In the genomic region with DNA sequence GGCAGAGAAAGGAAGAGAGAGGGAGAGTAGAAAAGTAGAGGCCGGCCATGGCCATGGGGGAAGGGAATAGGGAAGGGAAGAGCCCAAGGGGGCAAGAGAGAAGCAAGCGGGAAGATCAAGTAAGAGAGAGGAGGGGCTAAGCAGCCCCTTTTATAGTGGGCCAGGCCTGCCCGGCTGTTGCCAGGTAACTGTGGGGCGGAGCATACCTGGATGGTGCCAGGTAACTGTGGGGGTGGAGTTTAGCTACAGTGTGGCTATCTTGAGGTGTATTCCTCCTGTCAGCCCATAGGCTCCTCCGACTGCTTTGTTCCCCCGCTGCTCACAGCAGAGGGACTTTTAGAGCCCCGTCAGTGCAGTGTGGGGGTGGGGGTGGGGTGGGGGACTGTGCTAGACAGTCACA, we compare ENCODE assay signal across 15 mouse cellular contexts. TPM values are rescaled to one million over a fixed set of nuclear protein-coding genes. Genes with fewer than 3 reads are reported as not detected.
DNase-seq lines count a peak whose midpoint lies in the region; ATAC-seq and TF ChIP-seq lines count a peak whose summit lies in the region.
"Had no signal": no experiment of that assay in that cellular context is flagged by ENCODE, and none has a peak within 500 bp of the region (broad histone marks: within the 10 kb centered on the region; RNA-seq: fewer than 3 reads in every experiment).

No protein-coding gene starts in this region.

- no peaks in the 10 kb centered on the region for H3K4me1 ChIP-seq in forebrain, postnatal 0 days (ENCODE audit: insufficient read depth)
- 0 out of 2 replicates have a peak, but pooled peaks cover 5% of the 10 kb centered on the region for H3K4me1 ChIP-seq in forebrain, embryonic 16.5 days (replicated peaks; ENCODE audit: control insufficient read depth, insufficient read depth, low read length)
- H3K4me1 ChIP-seq in midbrain, embryonic 11.5 days (ENCODE audit: control insufficient read depth, insufficient read depth, low read length): 0 out of 2 replicates have a peak, but pooled peaks cover 2% of the 10 kb centered on the region
- no peaks in the 10 kb centered on the region for H3K4me1 ChIP-seq in midbrain, embryonic 14.5 days (ENCODE audit: control insufficient read depth, insufficient read depth, low read length)
- peaks cover 10% of the 10 kb centered on the region for H3K4me1 ChIP-seq in limb, embryonic 13.5 days
- H3K4me1 ChIP-seq in stomach, postnatal 0 days (replicated peaks; ENCODE audit: control insufficient read depth, insufficient read depth): no peaks in the 10 kb centered on the region
- H3K4me1 ChIP-seq: hindbrain, embryonic 13.5 days had no signal

- H3K4me2 ChIP-seq in forebrain, postnatal 0 days (ENCODE audit: low read depth): no peak overlapping the region
- H3K4me2 ChIP-seq in forebrain, embryonic 16.5 days (ENCODE audit: low read length): no peak overlapping the region
- no peak overlapping the region for H3K4me2 ChIP-seq in midbrain, embryonic 11.5 days
- no peak overlapping the region for H3K4me2 ChIP-seq in midbrain, embryonic 14.5 days (ENCODE audit: low read length)
- peak overlapping the region; percentile 25 for H3K4me2 ChIP-seq in limb, embryonic 13.5 days (replicated peaks)
- peak overlapping the region; percentile 40 for H3K4me2 ChIP-seq in stomach, postnatal 0 days (replicated peaks; ENCODE audit: low read depth)
- H3K4me2 ChIP-seq: hindbrain, embryonic 13.5 days; midbrain, embryonic 15.5 days had no signal

- 0 out of 2 replicates have a peak, but pooled peaks have one; percentile 17 for ATAC-seq in forebrain, postnatal 0 days
- ATAC-seq in forebrain, embryonic 16.5 days: no peak
- no peak for ATAC-seq in midbrain, embryonic 11.5 days (ENCODE audit: low FRiP score)
- ATAC-seq in midbrain, embryonic 14.5 days (ENCODE audit: low FRiP score, low TSS enrichment): no peak
- ATAC-seq in limb, embryonic 13.5 days (ENCODE audit: low FRiP score, low read depth): no peak
- peak; percentile 18 for ATAC-seq in stomach, postnatal 0 days (ENCODE audit: low FRiP score, low TSS enrichment)
- ATAC-seq: midbrain, embryonic 15.5 days; Patski had no signal

- intact Hi-C loops in heart, postnatal 36 days (cut with DNase I): no loop called here

- no peaks in the 10 kb centered on the region for H3K27me3 ChIP-seq in forebrain, postnatal 0 days (ENCODE audit: insufficient read depth, low read length)
- H3K27me3 ChIP-seq in forebrain, embryonic 16.5 days (replicated peaks; ENCODE audit: control insufficient read depth, insufficient read depth, low read length): no peaks in the 10 kb centered on the region
- H3K27me3 ChIP-seq in midbrain, embryonic 11.5 days (ENCODE audit: control insufficient read depth, insufficient read depth, low read length): no peaks in the 10 kb centered on the region; the same call in 1 of the 2 replicates
- no peaks in the 10 kb centered on the region for H3K27me3 ChIP-seq in midbrain, embryonic 14.5 days (ENCODE audit: control insufficient read depth, insufficient read depth, low read length)
- 0 out of 2 replicates have a peak, but pooled peaks cover 4% of the 10 kb centered on the region for H3K27me3 ChIP-seq in limb, embryonic 13.5 days
- no peaks in the 10 kb centered on the region for H3K27me3 ChIP-seq in stomach, postnatal 0 days (ENCODE audit: control insufficient read depth, insufficient read depth, low read length)
- H3K27me3 ChIP-seq: midbrain, embryonic 15.5 days; Patski had no signal

- 26% methylated on average over 7 of the region's 7 CpGs for WGBS in forebrain, postnatal 0 days
- WGBS in forebrain, embryonic 16.5 days: 38% methylated on average over 7 of the region's 7 CpGs
- 20% methylated on average over 7 of the region's 7 CpGs for WGBS in midbrain, embryonic 11.5 days
- WGBS in midbrain, embryonic 14.5 days: 17% methylated on average over 7 of the region's 7 CpGs
- 19% methylated on average over 7 of the region's 7 CpGs for WGBS in limb, embryonic 13.5 days
- 17% methylated on average over 7 of the region's 7 CpGs for WGBS in stomach, postnatal 0 days

- DNase-seq in forebrain, postnatal 0 days: no peak
- peak; percentile 65 for DNase-seq in midbrain, embryonic 11.5 days (ENCODE audit: low spot score, missing footprints)
- DNase-seq in midbrain, embryonic 14.5 days: no peak
- peak; percentile 65 for DNase-seq in stomach, postnatal 0 days (ENCODE audit: low spot score)
- no peak for DNase-seq in ovary, postnatal 10 days (ENCODE audit: low spot score)
- DNase-seq in heart, postnatal 36 days: no peak
- DNase-seq: adrenal gland, postnatal 25 days; cerebellum, adult 18-20 months; spleen, adult 18-20 months; thymus, postnatal 4 days had no signal

- TF ChIP-seq CTCF in forebrain, postnatal 0 days (IDR thresholded peaks at IDR 0.05; ENCODE audit: low read depth): no peak
- no peak for TF ChIP-seq CTCF in stomach, postnatal 0 days (IDR thresholded peaks at IDR 0.05; ENCODE audit: low read depth)

- no peaks in the 10 kb centered on the region for H3K9me3 ChIP-seq in forebrain, postnatal 0 days (ENCODE audit: low read length)
- H3K9me3 ChIP-seq in forebrain, embryonic 16.5 days (ENCODE audit: control insufficient read depth, low read length): no peaks in the 10 kb centered on the region
- H3K9me3 ChIP-seq in midbrain, embryonic 11.5 days (ENCODE audit: control insufficient read depth, low read length): no peaks in the 10 kb centered on the region
- H3K9me3 ChIP-seq in midbrain, embryonic 14.5 days (ENCODE audit: control insufficient read depth, low read length): no peaks in the 10 kb centered on the region
- no peaks in the 10 kb centered on the region for H3K9me3 ChIP-seq in limb, embryonic 13.5 days
- H3K9me3 ChIP-seq in stomach, postnatal 0 days (ENCODE audit: control insufficient read depth, low read length): no peaks in the 10 kb centered on the region
- H3K9me3 ChIP-seq: hindbrain, embryonic 13.5 days; midbrain, embryonic 15.5 days had no signal

- H3K36me3 ChIP-seq in forebrain, postnatal 0 days (ENCODE audit: insufficient read depth): no peaks in the 10 kb centered on the region
- no peaks in the 10 kb centered on the region for H3K36me3 ChIP-seq in forebrain, embryonic 16.5 days (ENCODE audit: control insufficient read depth, insufficient read depth)
- no peaks in the 10 kb centered on the region for H3K36me3 ChIP-seq in midbrain, embryonic 11.5 days (ENCODE audit: control insufficient read depth, insufficient read depth, low read length)
- H3K36me3 ChIP-seq in midbrain, embryonic 14.5 days (ENCODE audit: control insufficient read depth, insufficient read depth, low read length): no peaks in the 10 kb centered on the region
- H3K36me3 ChIP-seq in limb, embryonic 13.5 days: no peaks in the 10 kb centered on the region
- no peaks in the 10 kb centered on the region for H3K36me3 ChIP-seq in stomach, postnatal 0 days (ENCODE audit: control insufficient read depth, insufficient read depth, low read length)
- H3K36me3 ChIP-seq: hindbrain, embryonic 13.5 days; midbrain, embryonic 15.5 days had no signal

- H3K27ac ChIP-seq in forebrain, postnatal 0 days (ENCODE audit: low read depth, low read length): no peak overlapping the region
- no peak overlapping the region for H3K27ac ChIP-seq in forebrain, embryonic 16.5 days (ENCODE audit: low read length)
- no peak overlapping the region for H3K27ac ChIP-seq in midbrain, embryonic 11.5 days (ENCODE audit: low read depth, low read length)
- H3K27ac ChIP-seq in midbrain, embryonic 14.5 days (replicated peaks; ENCODE audit: low read depth, low read length): no peak overlapping the region
- no peak overlapping the region for H3K27ac ChIP-seq in limb, embryonic 13.5 days
- H3K27ac ChIP-seq in stomach, postnatal 0 days (replicated peaks): no peak overlapping the region
- H3K27ac ChIP-seq: hindbrain, embryonic 13.5 days; midbrain, embryonic 15.5 days had no signal

- no peak for TF ChIP-seq EP300 in stomach, postnatal 0 days (optimal IDR thresholded peaks at IDR 0.05)

- no peak overlapping the region for H3K4me3 ChIP-seq in forebrain, postnatal 0 days (ENCODE audit: low read depth, low read length)
- H3K4me3 ChIP-seq in forebrain, embryonic 16.5 days (replicated peaks; ENCODE audit: low read length): no peak overlapping the region
- H3K4me3 ChIP-seq in midbrain, embryonic 11.5 days (ENCODE audit: low read depth, low read length): no peak overlapping the region
- no peak overlapping the region for H3K4me3 ChIP-seq in midbrain, embryonic 14.5 days (replicated peaks; ENCODE audit: low read depth, low read length)
- no peak overlapping the region for H3K4me3 ChIP-seq in limb, embryonic 13.5 days
- H3K4me3 ChIP-seq in stomach, postnatal 0 days (ENCODE audit: low read depth, low read length): 0 out of 2 replicates have a peak overlapping the region, but pooled peaks have one; percentile 8
- H3K4me3 ChIP-seq: hindbrain, embryonic 13.5 days; midbrain, embryonic 15.5 days had no signal

- H3K9ac ChIP-seq in forebrain, postnatal 0 days: no peak overlapping the region
- no peak overlapping the region for H3K9ac ChIP-seq in forebrain, embryonic 16.5 days (replicated peaks; ENCODE audit: low read depth, low read length)
- H3K9ac ChIP-seq in midbrain, embryonic 11.5 days (ENCODE audit: low read length): no peak overlapping the region
- H3K9ac ChIP-seq in midbrain, embryonic 14.5 days (replicated peaks; ENCODE audit: low read length): no peak overlapping the region
- H3K9ac ChIP-seq in limb, embryonic 13.5 days: no peak overlapping the region; the same call in 1 of the 2 replicates
- no peak overlapping the region for H3K9ac ChIP-seq in stomach, postnatal 0 days (ENCODE audit: low read length)
- H3K9ac ChIP-seq: midbrain, embryonic 15.5 days had no signal

RNA-seq across cellular contexts. Expression of gene Fgd2, which starts 8.0 kb away (rescaled TPM):
- total RNA-seq in forebrain, postnatal 0 days (2014; rRNA removed): 15.9 and 17.3 TPM in 2 replicates
- 9.2 and 14.1 TPM in 2 replicates for polyA plus RNA-seq in forebrain, postnatal 0 days (2015; fragmentation: Nextera tagmentation; extraction: Ambion mirVana)
- 5.5 and 9.7 TPM in 2 replicates for polyA plus RNA-seq in forebrain, embryonic 16.5 days (2015; fragmentation: Nextera tagmentation; extraction: Ambion mirVana)
- 2.2 and 2.4 TPM in 2 replicates for polyA plus RNA-seq in midbrain, embryonic 11.5 days (2014; fragmentation: Nextera tagmentation; extraction: Ambion mirVana)
- polyA plus RNA-seq in midbrain, embryonic 14.5 days (2014; fragmentation: Nextera tagmentation; extraction: Ambion mirVana): 4.4 and 4.9 TPM in 2 replicates
- 4.3 and 6.7 TPM in 2 replicates for polyA plus RNA-seq in limb, embryonic 13.5 days (2015; fragmentation: Nextera tagmentation; extraction: Ambion mirVana)
- 5.9 and 8.2 TPM in 2 replicates for polyA plus RNA-seq in stomach, postnatal 0 days (2015; fragmentation: Nextera tagmentation; extraction: Ambion mirVana)
- total RNA-seq in heart, postnatal 36 days (2021): 1 to 10 TPM; 3.5 to 4.5 TPM

RNA-seq across cellular contexts. Expression of gene Mtch1, which starts 21.0 kb away (rescaled TPM):
- total RNA-seq in forebrain, postnatal 0 days (2014; rRNA removed): 556 and 595 TPM in 2 replicates
- polyA plus RNA-seq in forebrain, postnatal 0 days (2015; fragmentation: Nextera tagmentation; extraction: Ambion mirVana): 459 and 504 TPM in 2 replicates
- polyA plus RNA-seq in forebrain, embryonic 16.5 days (2015; fragmentation: Nextera tagmentation; extraction: Ambion mirVana): 417 and 434 TPM in 2 replicates
- polyA plus RNA-seq in midbrain, embryonic 11.5 days (2014; fragmentation: Nextera tagmentation; extraction: Ambion mirVana): 348 and 375 TPM in 2 replicates
- polyA plus RNA-seq in midbrain, embryonic 14.5 days (2014; fragmentation: Nextera tagmentation; extraction: Ambion mirVana): 533 and 550 TPM in 2 replicates
- polyA plus RNA-seq in limb, embryonic 13.5 days (2015; fragmentation: Nextera tagmentation; extraction: Ambion mirVana): 328 and 333 TPM in 2 replicates
- 189 and 201 TPM in 2 replicates for polyA plus RNA-seq in stomach, postnatal 0 days (2015; fragmentation: Nextera tagmentation; extraction: Ambion mirVana)
- total RNA-seq in heart, postnatal 36 days (2021): 100 to 1,000 TPM; 201 to 211 TPM

RNA-seq across cellular contexts. Expression of gene Pi16, which starts 51.2 kb away (rescaled TPM):
- 3.5 and 5.7 TPM in 2 replicates for total RNA-seq in forebrain, postnatal 0 days (2014; rRNA removed)
- polyA plus RNA-seq in forebrain, postnatal 0 days (2015; fragmentation: Nextera tagmentation; extraction: Ambion mirVana): 1.7 and 2.0 TPM in 2 replicates
- 1.2 and 2.0 TPM in 2 replicates for polyA plus RNA-seq in forebrain, embryonic 16.5 days (2015; fragmentation: Nextera tagmentation; extraction: Ambion mirVana)
- 0.56 and 0.57 TPM in 2 replicates for polyA plus RNA-seq in midbrain, embryonic 11.5 days (2014; fragmentation: Nextera tagmentation; extraction: Ambion mirVana)
- 1.3 and 2.8 TPM in 2 replicates for polyA plus RNA-seq in midbrain, embryonic 14.5 days (2014; fragmentation: Nextera tagmentation; extraction: Ambion mirVana)
- 0.45 and 0.46 TPM in 2 replicates for polyA plus RNA-seq in limb, embryonic 13.5 days (2015; fragmentation: Nextera tagmentation; extraction: Ambion mirVana)
- 1.3 TPM in 2 replicates for polyA plus RNA-seq in stomach, postnatal 0 days (2015; fragmentation: Nextera tagmentation; extraction: Ambion mirVana)
- 10 to 100 TPM; 35.9 to 42.4 TPM for total RNA-seq in heart, postnatal 36 days (2021)
- polyA plus RNA-seq: Patski had no signal

Comparison
In these comparisons a context has a peak if more than half of its experiments do, and no peak if none do; other contexts are left out.
1. ATAC-seq: peak in forebrain, postnatal 0 days (single experiment) and stomach, postnatal 0 days (single experiment); none in forebrain, embryonic 16.5 days (single experiment), midbrain, embryonic 11.5 days (single experiment), midbrain, embryonic 14.5 days (single experiment) and limb, embryonic 13.5 days (single experiment).
2. DNase-seq: peak in midbrain, embryonic 11.5 days (single experiment) and stomach, postnatal 0 days (single experiment); none in forebrain, postnatal 0 days (single experiment), midbrain, embryonic 14.5 days (single experiment), ovary, postnatal 10 days (single experiment) and heart, postnatal 36 days (0 of 2).
3. H3K4me2 ChIP-seq: peak in limb, embryonic 13.5 days (single experiment) and stomach, postnatal 0 days (single experiment); none in forebrain, postnatal 0 days (single experiment), forebrain, embryonic 16.5 days (single experiment), midbrain, embryonic 11.5 days (single experiment) and midbrain, embryonic 14.5 days (single experiment).